Mouse (Mus musculus) heart, embryonic 16.5 days (tissue): ENCODE data around the gene Gng12. TPM values are rescaled to one million over a fixed set of nuclear protein-coding genes. Genes with fewer than 3 reads are reported as not detected.
"Not testable (repeated sequence)": the region's sequence is repeated elsewhere in the genome, so short reads cannot be mapped to it uniquely, and the experiment has no call there.

ENCODE experiments used
- ATAC-seq: fragments of 200-750 bp; cut with Nextera tagmentation; replicated peaks from 2 replicates; pipeline ENCODE4 v1.8.0; 2017; ENCODE audit warnings: moderate number of reproducible peaks; ENCODE audit not compliant: insufficient read depth, low FRiP score; ENCODE audit errors: extremely low read depth
- H3K27ac ChIP-seq: fragments of 300-500 bp; sonication (generic); 2 replicates; pipeline ENCODE4 v1.5.1; 2014; ENCODE audit warnings: mild to moderate bottlenecking, low read length, control low read depth, moderate library complexity
- H3K27me3 ChIP-seq: fragments of 300-500 bp; sonication (generic); 2 replicates; pipeline ENCODE4 v1.6.1; 2014; ENCODE audit warnings: low read length, mixed read lengths; ENCODE audit not compliant: control insufficient read depth, insufficient read depth
- H3K36me3 ChIP-seq: fragments of 300-500 bp; sonication (generic); 2 replicates; pipeline ENCODE4 v1.6.1; 2014; ENCODE audit not compliant: control insufficient read depth, insufficient read depth
- H3K4me1 ChIP-seq: fragments of 300-500 bp; sonication (generic); 2 replicates; pipeline ENCODE4 v1.6.1; 2014; ENCODE audit warnings: low read length, mixed read lengths; ENCODE audit not compliant: control insufficient read depth, insufficient read depth
- H3K4me2 ChIP-seq: fragments of 300-500 bp; sonication (generic); 2 replicates; pipeline ENCODE4 v1.6.1; 2014; ENCODE audit warnings: low read depth, mild to moderate bottlenecking, control low read depth, low read length
- H3K4me3 ChIP-seq: fragments of 300-500 bp; sonication (generic); 2 replicates; pipeline ENCODE4 v1.5.1; 2014; ENCODE audit warnings: mild to moderate bottlenecking, control low read depth, low read length
- H3K9ac ChIP-seq: fragments of 300-500 bp; sonication (generic); 2 replicates; pipeline ENCODE4 v1.6.1; 2014; ENCODE audit warnings: low read length, control low read depth
- H3K9me3 ChIP-seq: fragments of 300-500 bp; sonication (generic); replicated peaks from 2 replicates; pipeline ENCODE4 v1.6.1; 2016; ENCODE audit warnings: low read length; ENCODE audit not compliant: control insufficient read depth
- WGBS: fragments of 180-500 bp; shearing (Covaris S2); extraction: QIAGEN DNeasy Blood & Tissue Kit; methylation state at CpG from one replicate; pipeline ENCODE4 v1.1.7; 2014; 5-methylcytosine and 5-hydroxymethylcytosine counted together
- polyA plus RNA-seq: library from polyadenylated mRNA; unstranded; fragments of >200 nt; fragmentation: Nextera tagmentation; extraction: Ambion mirVana; gene quantifications from 2 replicates; pipeline ENCODE4 v1.2.1, GENCODE M21; 2015

Gng12 gene
- polyA plus RNA-seq, 1 experiment from 2014 or later: 54.5 TPM

DNA sequence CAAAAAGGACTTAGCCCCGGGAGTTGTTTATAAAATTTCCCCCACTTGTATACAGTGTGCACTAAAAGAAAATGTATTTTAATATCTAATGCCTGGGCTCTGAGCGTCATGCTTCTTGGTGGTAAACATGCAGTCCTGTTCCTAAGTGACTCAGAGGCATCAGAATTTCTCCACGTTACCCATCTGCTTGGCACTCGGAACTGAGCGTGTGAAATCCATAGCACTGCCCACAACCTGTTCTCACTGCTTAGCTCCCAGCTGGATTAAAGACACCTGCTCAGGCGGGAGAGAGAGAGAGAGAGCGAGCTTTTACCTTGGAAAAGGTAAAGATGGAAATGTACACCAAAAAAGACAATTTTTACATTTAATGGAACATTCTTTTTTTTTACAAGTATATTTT lies 122.8 kb downstream of the Gng12 start:
- not testable (repeated sequence) for H3K4me3 ChIP-seq, H3K9me3 ChIP-seq, H3K27ac ChIP-seq, H3K4me2 ChIP-seq, ATAC-seq, H3K36me3 ChIP-seq, H3K9ac ChIP-seq, H3K4me1 ChIP-seq, H3K27me3 ChIP-seq
- WGBS: 92% methylated on average over 7 of the region's 7 CpGs

DNA sequence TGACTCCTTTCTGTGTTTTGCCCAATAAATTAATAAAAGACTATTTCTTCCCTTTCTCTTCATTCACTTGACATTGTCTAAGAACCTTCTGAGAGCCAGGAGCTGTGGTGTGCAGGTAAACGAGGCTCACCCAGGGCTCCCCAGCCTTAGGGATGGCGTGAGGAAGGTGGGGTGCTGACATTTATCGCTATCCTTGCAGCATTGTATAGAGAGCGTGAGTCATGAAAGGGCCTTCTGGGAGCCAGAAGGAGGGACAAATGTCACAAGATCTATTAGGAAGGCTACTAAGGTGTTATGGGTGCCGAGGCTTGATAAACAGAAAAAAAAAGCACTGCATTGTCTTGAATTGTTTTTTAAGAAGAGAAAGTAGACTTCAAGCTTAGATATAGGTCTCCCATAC lies 125.1 kb downstream of the Gng12 start:
- H3K27ac ChIP-seq: no peak overlapping the region
- no peak for ATAC-seq
- H3K4me2 ChIP-seq: no peak overlapping the region
- H3K9me3 ChIP-seq: no peaks in the 10 kb centered on the region
- WGBS: 86% methylated on average over 5 of the region's 5 CpGs
- H3K4me1 ChIP-seq: no peaks in the 10 kb centered on the region
- no peaks in the 10 kb centered on the region for H3K36me3 ChIP-seq
- no peak overlapping the region for H3K4me3 ChIP-seq
- no peak overlapping the region for H3K9ac ChIP-seq
- no peaks in the 10 kb centered on the region for H3K27me3 ChIP-seq

DNA sequence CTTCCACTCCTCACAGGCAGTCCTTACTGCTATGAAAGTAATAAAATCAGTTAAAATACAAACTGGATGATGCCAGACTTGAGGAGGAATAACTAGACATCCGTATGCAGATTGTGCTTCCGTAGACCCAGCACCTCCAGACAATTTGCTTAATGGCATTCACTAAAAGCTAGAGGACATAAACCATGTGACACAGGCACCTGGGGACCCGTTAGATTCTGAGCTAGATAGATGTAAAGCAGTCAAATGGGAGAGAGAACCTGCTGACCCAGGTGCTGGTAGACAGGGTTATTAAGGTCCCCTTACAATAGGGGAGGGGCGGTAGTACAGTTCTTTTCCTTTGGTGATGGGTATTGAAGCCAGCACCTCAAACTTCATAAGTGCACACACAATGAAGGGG lies 127.5 kb downstream of the Gng12 start:
- Histone ChIP-seq H3K9ac (no peak overlapping the region), H3K4me3 (no peak overlapping the region), H3K4me1 (no peaks in the 10 kb centered on the region), H3K4me2 (no peak overlapping the region), H3K27me3 (no peaks in the 10 kb centered on the region), H3K27ac (no peak overlapping the region), H3K36me3 (no peaks in the 10 kb centered on the region), H3K9me3 (no peaks in the 10 kb centered on the region)
- no peak for ATAC-seq
- WGBS: 82% methylated on average over 4 of the region's 4 CpGs

DNA sequence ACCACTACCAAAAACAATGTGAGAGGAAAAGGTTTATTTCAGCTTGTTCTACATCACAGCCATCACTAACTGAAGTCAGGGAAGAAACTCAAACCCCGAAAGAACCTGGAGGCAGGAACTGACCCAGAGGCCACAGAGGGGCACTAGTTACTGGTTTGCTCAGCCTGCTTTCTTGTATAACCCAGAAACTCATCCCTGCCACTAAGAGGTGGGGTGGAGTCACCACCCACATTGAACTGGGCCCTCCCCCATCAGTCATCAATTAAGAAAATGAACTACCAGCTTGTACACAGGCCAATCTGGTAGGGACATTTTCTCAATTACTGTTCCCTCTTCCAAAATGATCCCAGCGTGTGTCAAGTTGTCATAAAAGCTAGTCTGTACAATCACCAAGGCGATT lies 130.5 kb downstream of the Gng12 start:
- Histone ChIP-seq H3K27me3 (no peaks in the 10 kb centered on the region), H3K36me3 (no peaks in the 10 kb centered on the region), H3K4me1 (no peaks in the 10 kb centered on the region), H3K9ac (no peak overlapping the region), H3K4me3 (no peak overlapping the region), H3K9me3 (no peaks in the 10 kb centered on the region), H3K27ac (no peak overlapping the region), H3K4me2 (no peak overlapping the region)
- 82% methylated on average over 3 of the region's 3 CpGs for WGBS
- no peak for ATAC-seq

DNA sequence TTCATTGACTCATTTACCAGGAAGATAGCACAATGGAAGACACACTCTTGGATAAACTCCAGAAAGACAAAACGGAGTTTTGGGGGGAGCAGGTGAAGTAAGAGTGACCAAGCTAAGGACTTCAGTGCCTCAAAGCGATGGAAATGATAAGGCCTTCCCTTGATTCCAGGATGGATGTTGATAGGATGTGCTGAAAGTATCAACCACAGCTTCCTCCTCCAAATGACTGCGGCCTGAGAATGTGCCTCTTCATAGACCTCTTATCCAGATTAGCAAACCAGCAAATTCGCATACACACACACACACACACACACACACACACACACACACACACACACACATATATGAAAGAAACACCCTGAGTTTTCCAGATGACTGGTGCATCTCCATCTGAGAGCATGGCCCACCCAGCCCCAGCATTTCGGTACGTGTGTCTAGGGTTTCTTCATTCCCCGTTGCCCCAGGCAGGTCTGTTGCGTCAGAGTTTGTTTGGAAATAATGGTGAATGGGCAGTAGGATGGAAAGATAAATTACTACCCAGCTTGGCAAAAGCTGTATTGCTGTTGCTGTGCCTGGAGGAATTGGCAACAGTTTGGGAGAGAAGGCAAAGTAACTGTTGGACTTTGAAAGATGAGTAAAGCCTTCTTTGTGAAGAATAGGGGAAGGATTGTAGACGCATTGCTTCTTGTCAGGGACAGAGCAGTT lies 131.4 kb downstream of the Gng12 start:
- Histone ChIP-seq H3K4me3 (no peak overlapping the region), H3K9ac (no peak overlapping the region), H3K4me1 (no peaks in the 10 kb centered on the region), H3K4me2 (no peak overlapping the region), H3K27me3 (no peaks in the 10 kb centered on the region), H3K36me3 (no peaks in the 10 kb centered on the region), H3K9me3 (no peaks in the 10 kb centered on the region), H3K27ac (no peak overlapping the region)
- 77% methylated on average over 9 of the region's 9 CpGs for WGBS
- no peak for ATAC-seq

DNA sequence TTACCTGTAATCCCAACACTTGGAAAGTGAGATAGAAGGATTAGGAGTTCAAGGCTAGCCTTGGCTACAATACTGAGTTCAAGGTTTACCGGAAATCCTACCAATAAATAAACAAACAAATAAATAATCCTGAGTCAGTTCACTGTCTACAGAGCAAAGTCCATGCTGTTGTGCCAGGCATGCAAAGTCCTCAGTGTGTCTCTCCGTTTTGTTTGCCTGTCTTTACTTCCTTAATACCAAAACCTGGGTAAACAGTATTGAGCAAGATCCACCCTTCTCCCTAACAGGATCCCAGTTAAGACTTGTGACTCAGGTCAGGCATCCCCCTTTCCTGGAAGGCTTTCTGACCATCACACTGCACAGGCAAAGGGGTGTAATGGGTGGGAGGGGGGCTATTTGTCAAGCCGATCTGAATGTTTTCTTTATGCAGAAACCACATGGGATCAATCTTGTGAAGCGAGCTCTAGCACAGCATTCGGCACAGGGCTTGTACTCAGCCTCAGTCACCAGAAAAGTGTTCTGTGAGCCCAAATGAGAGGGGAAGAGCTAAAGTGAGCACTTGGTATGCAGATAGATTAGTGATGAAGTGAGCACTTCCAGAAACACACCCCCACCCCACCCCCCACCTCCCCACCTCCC lies 133.2 kb downstream of the Gng12 start:
- Histone ChIP-seq H3K9ac (no peak overlapping the region), H3K27me3 (no peaks in the 10 kb centered on the region), H3K36me3 (no peaks in the 10 kb centered on the region), H3K4me1 (no peaks in the 10 kb centered on the region), H3K4me3 (no peak overlapping the region), H3K27ac (no peak overlapping the region), H3K4me2 (no peak overlapping the region), H3K9me3 (no peaks in the 10 kb centered on the region)
- 44% methylated on average over 5 of the region's 5 CpGs for WGBS
- no peak for ATAC-seq

DNA sequence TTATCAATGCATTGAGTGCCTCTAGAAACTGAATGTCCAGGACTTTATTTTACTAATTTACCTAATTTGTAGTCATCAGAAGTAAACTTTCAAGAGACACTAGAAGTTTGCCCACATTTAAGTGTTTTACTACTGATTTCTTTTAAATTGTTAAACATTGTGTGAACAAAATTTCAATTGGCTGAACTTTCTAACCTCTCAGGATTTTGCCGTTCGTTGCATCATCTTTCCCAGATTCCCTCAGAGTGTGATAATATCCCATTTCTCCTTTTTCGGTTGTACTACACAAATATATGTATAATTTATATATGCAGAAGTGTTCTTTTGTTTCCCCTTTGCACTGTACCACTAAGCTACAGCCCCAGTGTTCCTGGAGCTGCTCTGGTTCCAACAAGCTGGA lies 133.8 kb downstream of the Gng12 start:
- H3K4me2 ChIP-seq: no peak overlapping the region
- H3K4me1 ChIP-seq: no peaks in the 10 kb centered on the region
- WGBS: 30% methylated on average over 3 of the region's 3 CpGs
- H3K9ac ChIP-seq: no peak overlapping the region
- H3K27ac ChIP-seq: no peak overlapping the region
- H3K4me3 ChIP-seq: no peak overlapping the region
- no peaks in the 10 kb centered on the region for H3K36me3 ChIP-seq
- no peaks in the 10 kb centered on the region for H3K9me3 ChIP-seq
- no peak for ATAC-seq
- no peaks in the 10 kb centered on the region for H3K27me3 ChIP-seq

DNA sequence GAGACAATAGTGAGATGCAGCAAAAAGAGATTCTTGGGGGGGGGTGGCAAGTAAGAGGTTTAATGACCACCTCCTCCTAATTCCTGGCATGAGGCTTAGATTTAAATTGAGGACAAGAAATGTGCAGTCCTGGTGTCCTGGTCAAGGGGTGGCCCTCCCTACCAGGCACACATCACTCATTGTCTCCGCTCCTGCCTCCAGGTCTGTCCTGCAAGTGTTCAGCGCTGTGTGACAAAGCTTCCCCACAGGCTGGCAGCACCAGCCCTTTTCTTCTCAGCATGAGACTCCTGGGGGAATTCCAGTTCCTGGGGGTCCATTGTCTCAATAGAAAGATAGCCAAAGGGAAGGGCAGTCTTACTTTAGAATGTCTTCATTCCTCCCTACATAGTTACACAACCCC lies 134.2 kb downstream of the Gng12 start:
- Histone ChIP-seq H3K4me2 (no peak overlapping the region), H3K9ac (no peak overlapping the region), H3K9me3 (no peaks in the 10 kb centered on the region), H3K36me3 (no peaks in the 10 kb centered on the region), H3K27ac (no peak overlapping the region), H3K27me3 (no peaks in the 10 kb centered on the region), H3K4me3 (no peak overlapping the region), H3K4me1 (peaks cover 2% of the 10 kb centered on the region)
- no peak for ATAC-seq
- 26% methylated on average over 2 of the region's 2 CpGs for WGBS

DNA sequence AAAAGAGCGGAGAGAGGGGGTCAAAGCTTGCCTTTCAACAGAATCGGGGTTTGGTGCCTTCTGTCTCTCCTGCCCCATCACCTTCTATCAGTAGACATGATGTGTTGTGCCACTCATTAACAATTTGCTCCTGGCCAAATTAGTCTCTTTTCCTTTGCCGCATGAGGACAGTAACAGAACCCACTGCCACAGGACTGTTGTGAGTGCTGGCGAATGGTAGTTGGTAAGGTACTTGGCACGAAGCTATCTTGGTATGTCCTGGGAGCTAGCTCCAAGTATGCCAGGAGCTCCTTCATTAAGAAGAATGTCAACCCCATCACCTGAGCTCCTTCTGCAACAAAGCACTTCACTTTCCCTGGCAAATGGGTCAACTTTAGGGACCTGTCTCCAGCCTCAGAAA lies 134.6 kb downstream of the Gng12 start:
- Histone ChIP-seq H3K27me3 (no peaks in the 10 kb centered on the region), H3K4me1 (peaks cover 7% of the 10 kb centered on the region), H3K27ac (no peak overlapping the region), H3K4me2 (no peak overlapping the region), H3K4me3 (no peak overlapping the region), H3K36me3 (no peaks in the 10 kb centered on the region), H3K9me3 (no peaks in the 10 kb centered on the region), H3K9ac (no peak overlapping the region)
- 66% methylated on average over 5 of the region's 5 CpGs for WGBS
- no peak for ATAC-seq
